Mouse (Mus musculus): ENCODE measurements around the gene Chtop. TPM values are rescaled to one million over a fixed set of nuclear protein-coding genes. Genes with fewer than 3 reads are reported as not detected.

Chtop gene
- polyA plus RNA-seq, 2 experiments, result 103 to 169 TPM

GRCm38 (mm10) chr3:90527291-90527873 is 18.1 kb upstream of the Chtop start:
- 84% methylated on average over 7 of the region's 7 CpGs for WGBS
- no peak for TF ChIP-seq POLR2A (IDR thresholded peaks at IDR 0.05; ENCODE audit: borderline replicate concordance, extremely low read depth, insufficient read depth, insufficient read length)
- no peak for ATAC-seq (ENCODE audit: low FRiP score, low read depth)
- DNase-seq (ENCODE audit: low spot score), result no peak
- Histone ChIP-seq H3K4me1 (ENCODE audit: control insufficient read depth, insufficient read depth, low read length) (peaks cover 4% of the 10 kb centered on the region; the same call in 1 of the 2 replicates), H3K4me3 (replicated peaks; ENCODE audit: low read length) (no peak overlapping the region), H3K36me3 (ENCODE audit: control insufficient read depth, insufficient read depth, low read length) (no peaks in the 10 kb centered on the region), H3K4me2 (replicated peaks; ENCODE audit: low read depth, low read length, severe bottlenecking) (no peak overlapping the region), H3K9me3 (ENCODE audit: control insufficient read depth, low read length) (0 out of 2 replicates have a peak, but pooled peaks cover 5% of the 10 kb centered on the region), H3K9ac (ENCODE audit: low read depth, low read length, severe bottlenecking) (no peak overlapping the region), H3K27ac (replicated peaks; ENCODE audit: low read depth, low read length) (no peak overlapping the region), H3K27me3 (ENCODE audit: control insufficient read depth, insufficient read depth, low read length) (no peaks in the 10 kb centered on the region)

GRCm38 (mm10) chr3:90526580-90526979 is 17.3 kb upstream of the Chtop start, which contains the start of gene S100a14:
TSS of gene S100a14 (plus strand) at chr3:90526856.
- no peak within 1 kb of the TSS for H3K4me3 ChIP-seq (replicated peaks; ENCODE audit: low read length)
- WGBS, result 43% methylated on average over 5 of the region's 5 CpGs
- peaks cover 4% of the 10 kb centered on the region; the same call in 1 of the 2 replicates for H3K4me1 ChIP-seq (ENCODE audit: control insufficient read depth, insufficient read depth, low read length)
- ATAC-seq (ENCODE audit: low FRiP score, low read depth) (no peak), DNase-seq (ENCODE audit: low spot score) (no peak)
- no peaks in the 10 kb centered on the region for H3K27me3 ChIP-seq (ENCODE audit: control insufficient read depth, insufficient read depth, low read length)
- TF ChIP-seq POLR2A (IDR thresholded peaks at IDR 0.05; ENCODE audit: borderline replicate concordance, extremely low read depth, insufficient read depth, insufficient read length), result no peak
- 0 out of 2 replicates have a peak within 1 kb of the TSS, but pooled peaks have one; percentile 6 for H3K27ac ChIP-seq (replicated peaks; ENCODE audit: low read depth, low read length)
- H3K4me2 ChIP-seq (replicated peaks; ENCODE audit: low read depth, low read length, severe bottlenecking), result no peak within 1 kb of the TSS
- no peak within 1 kb of the TSS for H3K9ac ChIP-seq (ENCODE audit: low read depth, low read length, severe bottlenecking)
- H3K36me3 ChIP-seq (ENCODE audit: control insufficient read depth, insufficient read depth, low read length), result no peaks in the 10 kb centered on the region
- H3K9me3 ChIP-seq (ENCODE audit: control insufficient read depth, low read length), result 0 out of 2 replicates have a peak, but pooled peaks cover 5% of the 10 kb centered on the region

DNA sequence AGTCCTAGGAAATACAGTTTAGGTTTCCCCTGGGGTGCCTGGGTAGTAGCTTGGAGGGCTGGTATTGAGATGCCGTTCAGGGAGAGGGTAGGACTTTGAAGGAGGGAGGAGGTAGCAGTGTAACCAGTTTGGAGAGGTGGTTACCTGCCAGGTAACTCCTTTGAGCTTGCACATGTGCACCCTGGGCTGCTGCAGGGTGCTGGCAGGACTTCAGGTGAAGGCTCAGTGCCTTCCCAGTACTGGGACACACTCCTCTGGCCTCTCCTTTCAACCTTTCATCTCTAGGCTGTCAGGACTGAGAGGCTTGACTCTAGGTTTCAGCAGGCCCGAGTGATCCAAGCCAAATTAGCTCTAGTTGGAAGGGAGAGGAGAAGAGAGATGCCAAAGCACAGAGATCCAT is 16.8 kb upstream of the Chtop start:
- DNase-seq (ENCODE audit: low spot score), result no peak
- H3K27ac ChIP-seq (replicated peaks; ENCODE audit: low read depth, low read length), result 0 out of 2 replicates have a peak overlapping the region, but pooled peaks have one; percentile 6
- H3K9me3 ChIP-seq (ENCODE audit: control insufficient read depth, low read length), result 0 out of 2 replicates have a peak, but pooled peaks cover 5% of the 10 kb centered on the region
- no peaks in the 10 kb centered on the region for H3K36me3 ChIP-seq (ENCODE audit: control insufficient read depth, insufficient read depth, low read length)
- no peaks in the 10 kb centered on the region for H3K27me3 ChIP-seq (ENCODE audit: control insufficient read depth, insufficient read depth, low read length)
- no peak overlapping the region for H3K9ac ChIP-seq (ENCODE audit: low read depth, low read length, severe bottlenecking)
- no peak overlapping the region for H3K4me3 ChIP-seq (replicated peaks; ENCODE audit: low read length)
- no peak overlapping the region for H3K4me2 ChIP-seq (replicated peaks; ENCODE audit: low read depth, low read length, severe bottlenecking)
- TF ChIP-seq POLR2A (IDR thresholded peaks at IDR 0.05; ENCODE audit: borderline replicate concordance, extremely low read depth, insufficient read depth, insufficient read length), result no peak
- peaks cover 4% of the 10 kb centered on the region; the same call in 1 of the 2 replicates for H3K4me1 ChIP-seq (ENCODE audit: control insufficient read depth, insufficient read depth, low read length)
- ATAC-seq (ENCODE audit: low FRiP score, low read depth), result no peak
- WGBS, result 69% methylated on average over 2 of the region's 2 CpGs

DNA sequence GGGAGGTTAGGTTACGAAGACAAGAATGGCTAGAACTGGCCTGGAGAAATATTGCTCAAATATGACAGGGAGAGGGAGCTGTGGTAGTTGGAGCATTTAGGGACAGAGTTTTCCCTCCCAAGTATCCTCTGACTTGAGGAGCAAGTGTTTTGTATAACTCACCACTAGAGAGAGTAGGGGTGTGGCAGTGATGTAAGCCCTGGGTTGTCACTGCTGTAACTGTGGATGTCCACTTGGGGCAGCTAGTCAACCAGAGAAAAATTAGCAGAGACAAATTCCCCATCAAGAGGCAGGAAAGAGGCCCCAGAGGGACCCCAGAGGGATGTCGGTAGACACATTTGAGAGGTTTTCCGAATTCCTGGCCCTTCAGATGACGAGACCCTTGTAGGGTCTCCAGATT is 16.1 kb upstream of the Chtop start:
- Histone ChIP-seq H3K9me3 (ENCODE audit: control insufficient read depth, low read length) (0 out of 2 replicates have a peak, but pooled peaks cover 5% of the 10 kb centered on the region), H3K4me2 (replicated peaks; ENCODE audit: low read depth, low read length, severe bottlenecking) (no peak overlapping the region), H3K27ac (replicated peaks; ENCODE audit: low read depth, low read length) (no peak overlapping the region), H3K36me3 (ENCODE audit: control insufficient read depth, insufficient read depth, low read length) (no peaks in the 10 kb centered on the region), H3K9ac (ENCODE audit: low read depth, low read length, severe bottlenecking) (no peak overlapping the region), H3K4me3 (replicated peaks; ENCODE audit: low read length) (no peak overlapping the region), H3K27me3 (ENCODE audit: control insufficient read depth, insufficient read depth, low read length) (no peaks in the 10 kb centered on the region), H3K4me1 (ENCODE audit: control insufficient read depth, insufficient read depth, low read length) (peaks cover 4% of the 10 kb centered on the region; the same call in 1 of the 2 replicates)
- WGBS, result 58% methylated on average over 4 of the region's 4 CpGs
- ATAC-seq (ENCODE audit: low FRiP score, low read depth) (no peak), DNase-seq (ENCODE audit: low spot score) (peak; percentile 72)
- TF ChIP-seq POLR2A (IDR thresholded peaks at IDR 0.05; ENCODE audit: borderline replicate concordance, extremely low read depth, insufficient read depth, insufficient read length), result no peak

GRCm38 (mm10) chr3:90517711-90518110 is 8.4 kb upstream of the Chtop start:
- peaks cover 13% of the 10 kb centered on the region for H3K4me1 ChIP-seq (ENCODE audit: control insufficient read depth, insufficient read depth, low read length)
- no peak overlapping the region for H3K27ac ChIP-seq (replicated peaks; ENCODE audit: low read depth, low read length)
- ATAC-seq (ENCODE audit: low FRiP score, low read depth) (no peak), DNase-seq (ENCODE audit: low spot score) (no peak)
- WGBS, result 76% methylated on average over 4 of the region's 4 CpGs
- no peak overlapping the region for H3K9ac ChIP-seq (ENCODE audit: low read depth, low read length, severe bottlenecking)
- no peaks in the 10 kb centered on the region for H3K9me3 ChIP-seq (ENCODE audit: control insufficient read depth, low read length)
- no peaks in the 10 kb centered on the region for H3K36me3 ChIP-seq (ENCODE audit: control insufficient read depth, insufficient read depth, low read length)
- no peaks in the 10 kb centered on the region for H3K27me3 ChIP-seq (ENCODE audit: control insufficient read depth, insufficient read depth, low read length)
- no peak overlapping the region for H3K4me3 ChIP-seq (replicated peaks; ENCODE audit: low read length)
- TF ChIP-seq POLR2A (IDR thresholded peaks at IDR 0.05; ENCODE audit: borderline replicate concordance, extremely low read depth, insufficient read depth, insufficient read length), result no peak
- H3K4me2 ChIP-seq (replicated peaks; ENCODE audit: low read depth, low read length, severe bottlenecking), result no peak overlapping the region
